Mouse (Mus musculus): ENCODE results near the gene Rplp1. TPM values are rescaled to one million over a fixed set of nuclear protein-coding genes. Genes with fewer than 3 reads are reported as not detected.

Rplp1 gene
- 1,000 to 10,000 TPM; 1,412 to 1,619 TPM for total RNA-seq (2021)

GRCm38 (mm10) chr9:61914203-61914916, at the start of gene Rplp1:
Gene Rplp1, minus strand, starts transcription at chr9:61914542.
- intact Hi-C loops (cut with DNase I), result loop anchor here (2.0 kb wide), 1 partner anchor 30 kb away; no protein-coding TSS in a partner anchor
- DNase-seq, result peak; percentile 96 to 97

GRCm38 (mm10) chr9:61963356-61963755, 49.0 kb upstream of the Rplp1 start:
- intact Hi-C loops (cut with DNase I), result no loop called here
- DNase-seq, result no peak

GRCm38 (mm10) chr9:61961181-61961580, 46.8 kb upstream of the Rplp1 start:
- no peak for DNase-seq
- intact Hi-C loops (cut with DNase I), result no loop called here

GRCm38 (mm10) chr9:61960753-61961152, 46.4 kb upstream of the Rplp1 start:
- peak in 1 of 2 experiments; percentile 41 for DNase-seq
- intact Hi-C loops (cut with DNase I), result no loop called here

DNA sequence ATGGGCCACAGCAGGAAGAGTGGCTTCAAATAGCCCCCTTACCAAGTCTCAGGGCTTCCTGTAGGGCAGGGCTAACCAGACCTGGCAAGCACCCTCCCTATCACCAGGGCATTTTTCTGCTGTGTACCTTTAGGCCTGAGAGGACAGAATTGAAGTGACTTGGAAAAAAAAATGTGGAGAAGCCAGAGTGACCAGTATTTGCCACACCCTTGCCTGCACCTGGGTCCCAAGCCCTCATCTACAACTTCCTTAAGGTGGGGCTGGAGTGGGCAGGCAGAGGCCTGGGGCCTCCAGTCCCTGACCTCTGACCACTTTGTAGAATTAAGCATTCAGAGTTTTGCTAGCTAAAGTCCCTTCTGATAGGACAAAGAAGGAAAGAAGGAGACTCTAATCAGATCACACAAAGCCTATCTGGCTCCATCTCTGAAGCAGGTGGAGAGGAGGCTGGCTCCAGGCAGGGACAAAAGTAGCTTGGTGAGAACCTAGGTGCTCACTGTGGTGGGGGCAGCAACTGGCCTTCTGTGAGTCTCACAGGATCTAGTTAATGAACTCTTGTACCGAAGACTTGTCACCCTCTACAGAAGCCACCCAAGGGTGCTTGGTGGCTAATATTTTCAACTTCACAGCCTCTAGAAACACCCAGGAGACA, 45.7 kb upstream of the Rplp1 start:
- DNase-seq, result no peak
- intact Hi-C loops (cut with DNase I), result no loop called here

DNA sequence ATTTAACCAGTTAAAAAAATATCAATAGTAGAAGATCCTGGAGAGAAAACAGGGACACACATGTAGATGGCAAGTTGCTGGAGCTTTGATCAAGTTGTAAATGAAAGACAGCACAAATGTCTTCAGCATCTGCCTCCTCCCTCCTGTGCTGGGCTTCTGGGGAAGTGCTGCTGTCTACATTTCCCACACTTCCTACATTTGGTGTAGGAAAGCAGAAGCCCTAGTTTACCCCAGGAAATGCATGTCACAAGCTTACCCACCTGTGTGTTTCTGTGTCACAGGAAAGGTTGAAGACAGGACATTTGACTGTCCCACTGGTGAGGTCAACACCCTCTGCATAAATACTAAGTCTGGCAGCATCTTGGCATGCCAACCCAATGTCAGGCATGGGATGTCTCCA, 40.4 kb upstream of the Rplp1 start:
- intact Hi-C loops (cut with DNase I), result no loop called here
- no peak for DNase-seq

- DNase-seq, result no peak
- intact Hi-C loops (cut with DNase I), result no loop called here
These were observed 37.9 kb upstream of the Rplp1 start for GRCm38 (mm10) chr9:61952241-61952640.

GRCm38 (mm10) chr9:61947402-61948346, 33.3 kb upstream of the Rplp1 start:
- intact Hi-C loops (cut with DNase I), result loop anchor here (1.0 to 5.0 kb wide), 2 partner anchors 38 to 175 kb away; partner anchors contain the start of gene Glce
- peak; percentile 79 to 80 for DNase-seq

- intact Hi-C loops (cut with DNase I), result loop anchor here (5.0 kb wide), 1 partner anchor 175 kb away; the partner anchor contains the start of gene Glce
- peak; percentile 98 for DNase-seq
These were observed 32.5 kb upstream of the Rplp1 start, which contains the start of gene Kif23 for GRCm38 (mm10) chr9:61946623-61947401. Gene Kif23, minus strand, starts transcription at chr9:61946774.

- intact Hi-C loops (cut with DNase I), result loop anchor here (2.0 to 5.0 kb wide), 2 partner anchors 31 to 176 kb away; partner anchors contain the start of genes Glce and Rplp1
- DNase-seq, result peak in 1 of 2 experiments; percentile 24
These were observed 31.8 kb upstream of the Rplp1 start for GRCm38 (mm10) chr9:61945973-61946611.

DNA sequence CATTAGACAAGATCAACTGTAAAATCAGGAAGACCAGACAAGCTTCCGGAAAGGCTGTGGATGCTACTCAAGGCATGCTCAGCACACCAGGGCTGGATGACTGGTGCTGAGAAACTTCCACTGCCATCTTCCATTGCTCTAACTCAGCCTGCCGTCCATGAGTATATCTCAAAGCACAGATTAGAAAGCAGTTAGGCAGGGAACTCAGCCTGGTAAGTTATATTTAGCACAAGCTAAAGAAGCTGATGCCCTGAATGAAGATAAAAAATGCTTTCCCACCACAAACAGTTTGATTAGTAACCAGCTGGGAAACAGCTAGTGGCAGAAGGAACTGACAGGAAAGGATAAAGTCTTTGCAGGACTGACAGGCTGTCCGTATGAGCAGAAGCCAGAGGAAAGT, 26.7 kb upstream of the Rplp1 start:
- DNase-seq, result no peak
- intact Hi-C loops (cut with DNase I), result no loop called here

GRCm38 (mm10) chr9:61933333-61933732, 19.0 kb upstream of the Rplp1 start:
- DNase-seq, result no peak
- intact Hi-C loops (cut with DNase I), result no loop called here

- intact Hi-C loops (cut with DNase I), result no loop called here
- DNase-seq, result no peak
These were observed 17.7 kb upstream of the Rplp1 start for GRCm38 (mm10) chr9:61932009-61932408.

DNA sequence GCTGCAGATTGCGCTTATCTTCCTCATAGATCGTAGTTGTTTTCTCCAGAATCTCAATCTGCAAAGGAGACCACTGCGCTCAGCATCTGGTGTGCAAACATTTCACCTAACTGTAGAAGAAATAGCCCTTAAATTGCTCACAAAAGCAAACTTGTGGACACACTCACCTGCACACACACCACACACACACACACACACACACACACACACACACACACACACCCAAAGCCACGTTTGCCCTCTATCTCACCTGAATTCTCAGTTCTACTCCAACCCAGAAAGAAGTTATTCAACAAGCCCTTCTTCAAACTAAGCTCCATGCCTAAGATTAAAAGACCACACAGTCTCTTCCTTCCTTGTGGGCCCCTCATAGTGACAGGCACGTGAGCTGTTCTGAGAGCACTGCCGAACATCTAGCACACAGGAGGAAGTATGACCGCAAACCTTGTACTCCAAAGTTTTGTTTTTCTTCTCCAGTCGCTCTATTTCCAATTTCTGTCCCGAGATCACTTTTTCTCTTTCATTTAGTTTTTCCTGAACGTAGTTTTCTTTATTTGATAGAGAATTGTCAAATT, 10.8 kb upstream of the Rplp1 start:
- intact Hi-C loops (cut with DNase I), result no loop called here
- no peak for DNase-seq

- no peak for DNase-seq
- intact Hi-C loops (cut with DNase I), result no loop called here
These were observed 6.0 kb upstream of the Rplp1 start for GRCm38 (mm10) chr9:61920331-61920730.

GRCm38 (mm10) chr9:61919464-61919863, 5.1 kb upstream of the Rplp1 start:
- intact Hi-C loops (cut with DNase I), result no loop called here
- DNase-seq, result no peak

DNA sequence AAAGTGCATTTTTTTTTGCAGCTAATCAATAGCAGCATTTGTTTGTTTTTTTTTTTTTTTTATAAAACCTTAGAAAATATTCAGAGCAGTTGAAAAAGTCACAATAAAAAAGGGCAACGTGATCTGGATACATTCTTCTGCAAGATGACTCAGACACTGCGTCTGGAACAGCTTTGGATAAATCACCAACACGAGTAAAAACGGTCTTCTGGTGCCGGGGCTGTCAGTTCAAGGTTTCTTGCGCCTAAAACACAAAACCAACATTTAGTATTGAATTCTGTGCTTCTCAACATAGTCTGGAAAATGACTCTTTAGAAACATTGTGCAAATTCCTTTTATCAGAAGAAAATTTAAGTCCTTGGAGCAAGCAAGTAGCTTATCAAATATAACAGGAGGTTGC, 3.1 kb upstream of the Rplp1 start:
- intact Hi-C loops (cut with DNase I), result no loop called here

GRCm38 (mm10) chr9:61916986-61917385, 2.6 kb upstream of the Rplp1 start:
- intact Hi-C loops (cut with DNase I), result no loop called here
- no peak for DNase-seq

More for the DNA sequence above, 3.1 kb upstream of the Rplp1 start:
- DNase-seq, result no peak

GRCm38 (mm10) chr9:61915393-61916005, 1.2 kb upstream of the Rplp1 start:
- intact Hi-C loops (cut with DNase I), result loop anchor here (2.0 kb wide), 1 partner anchor 29 kb away; no protein-coding TSS in a partner anchor
- no peak for DNase-seq
